Mouse (Mus musculus) left cerebral cortex, adult 18-20 months (tissue): Measurements from ENCODE around the gene Prpf6. TPM values are rescaled to one million over a fixed set of nuclear protein-coding genes. Genes with fewer than 3 reads are reported as not detected.

Experiments used
- DNase-seq, 2 experiments: peaks; one replicate each; pipeline ENCODE4 v3.0.0; 2021 to 2022; ENCODE audit warnings: low spot score in 2 of 2, mixed read lengths in 1 of 2
- total RNA-seq, 2 experiments: library from RNA; stranded (reverse); gene quantifications; 2 replicates each; pipeline ENCODE4 v1.2.3; 2021

Gene Prpf6
- total RNA-seq, 2 experiments from 2014 or later, result 57.5 to 60.3 TPM

DNA sequence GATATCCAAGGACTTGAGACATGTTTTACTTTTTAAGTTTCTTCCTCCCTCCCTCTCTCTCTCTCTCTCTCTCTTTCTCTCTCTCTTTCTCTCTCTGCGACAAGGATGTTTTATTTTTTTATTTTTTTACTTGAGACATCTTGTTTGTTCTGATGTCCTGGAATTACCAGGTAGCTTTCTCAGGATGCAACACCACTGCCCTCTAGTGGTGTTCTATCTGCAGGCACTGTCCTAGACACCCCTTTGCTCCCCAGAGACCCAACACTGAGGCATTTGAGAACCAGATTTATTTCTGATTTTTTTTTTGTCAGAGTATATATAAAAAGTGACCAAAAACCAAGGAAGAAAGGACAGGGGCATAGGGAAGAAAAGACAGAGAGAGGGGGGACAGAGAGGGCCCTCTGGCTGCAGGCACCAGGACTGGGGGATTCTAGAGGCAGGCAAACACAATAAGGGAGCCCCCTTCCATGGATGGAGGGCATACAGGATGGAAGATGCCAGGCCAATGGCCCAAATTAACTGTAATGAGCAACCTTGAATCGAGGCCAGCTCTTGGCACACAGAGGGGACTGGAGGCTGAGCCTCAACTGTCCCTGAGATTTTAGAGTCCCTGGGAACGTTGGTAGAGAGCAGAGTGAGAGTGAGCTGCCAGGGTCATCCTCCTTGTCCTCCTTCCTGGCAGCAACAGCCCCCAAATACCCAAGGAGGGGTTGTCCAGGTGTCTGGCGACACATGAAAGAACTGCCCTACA is 3.5 kb downstream of the Prpf6 start:
- no peak for DNase-seq

- DNase-seq, result no peak
These were observed 4.7 kb downstream of the Prpf6 start for GRCm38 (mm10) chr2:181596221-181596960.

- no peak for DNase-seq
These were observed 5.9 kb downstream of the Prpf6 start for GRCm38 (mm10) chr2:181597378-181598061.

- DNase-seq, result peak; percentile 64 to 73
These were observed 7.0 kb downstream of the Prpf6 start, which contains the start of gene Samd10 for GRCm38 (mm10) chr2:181598454-181599351. Samd10 (minus strand) TSS chr2:181599212.

- no peak for DNase-seq
These were observed 8.6 kb downstream of the Prpf6 start for GRCm38 (mm10) chr2:181600226-181600758.

DNA sequence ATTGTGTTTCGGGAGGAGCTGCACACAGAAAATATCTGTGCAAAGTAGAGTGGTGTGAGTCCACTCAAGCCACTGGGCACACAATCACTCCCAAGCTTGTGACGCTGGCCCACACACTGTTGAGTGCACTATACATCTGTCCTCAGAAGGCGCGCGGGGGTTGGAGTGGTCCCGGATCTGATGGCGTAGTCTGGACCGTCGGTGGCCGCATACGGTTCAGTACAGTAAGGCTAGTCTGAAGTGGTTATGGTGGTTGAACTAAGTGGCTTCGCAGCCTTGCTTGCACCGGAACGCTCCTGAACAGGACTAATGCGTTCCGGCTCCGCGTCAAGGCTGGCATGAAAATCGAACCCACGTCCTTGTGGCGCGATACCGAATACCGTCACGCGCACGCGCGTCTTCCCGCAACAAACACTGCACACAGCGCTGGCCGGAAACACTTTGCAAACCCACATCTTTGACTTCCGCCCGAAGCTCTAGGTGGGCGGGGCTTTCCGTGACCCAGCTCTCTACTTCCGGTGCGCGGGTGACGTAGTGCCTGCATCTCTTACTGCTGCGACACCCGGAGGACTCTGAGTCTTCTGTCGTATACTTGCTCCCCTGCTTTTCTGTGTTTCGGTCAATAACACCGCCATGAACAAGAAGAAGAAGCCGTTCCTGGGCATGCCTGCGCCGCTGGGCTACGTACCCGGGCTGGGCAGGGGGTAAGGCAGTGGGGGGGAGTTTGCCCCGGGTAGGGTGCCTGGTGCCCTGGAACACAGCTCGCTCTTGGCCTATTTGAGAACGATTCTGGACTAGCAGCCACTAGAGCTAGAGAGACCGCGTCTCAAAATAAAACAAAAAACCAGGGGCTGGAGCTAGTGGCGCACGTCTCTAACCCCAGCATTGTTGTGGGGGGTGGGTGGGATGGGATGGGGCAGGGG is 9.4 kb downstream of the Prpf6 start:
- peak; percentile 97 to 98 for DNase-seq

- no peak for DNase-seq
These were observed 10.1 kb downstream of the Prpf6 start for GRCm38 (mm10) chr2:181601751-181602145.

DNA sequence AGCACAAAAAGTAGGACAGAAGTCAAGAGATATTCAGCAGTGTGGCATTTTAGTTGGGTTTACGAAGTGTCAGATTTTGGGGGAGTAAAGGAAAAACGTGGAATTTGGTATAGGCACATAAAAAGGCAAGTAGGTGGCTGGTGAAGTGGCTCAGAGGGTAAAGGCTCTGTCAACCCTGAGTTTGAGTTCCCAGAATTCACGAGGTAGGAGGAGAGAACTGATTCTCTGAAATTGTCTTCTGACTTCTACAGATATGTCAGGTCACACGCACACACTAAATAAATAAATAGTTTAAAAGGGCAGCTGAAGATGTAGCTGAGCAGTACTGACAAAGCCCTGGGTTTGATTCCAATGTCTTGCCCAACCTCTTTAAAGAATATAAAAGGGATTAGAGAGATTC is 10.7 kb downstream of the Prpf6 start:
- DNase-seq, result no peak

GRCm38 (mm10) chr2:181618761-181619495 is 27.3 kb downstream of the Prpf6 start:
- no peak for DNase-seq

- peak in 1 of 2 experiments; percentile 13 for DNase-seq
These were observed 31.7 kb downstream of the Prpf6 start for GRCm38 (mm10) chr2:181623401-181623800.

GRCm38 (mm10) chr2:181628471-181628870 is 36.8 kb downstream of the Prpf6 start:
- no peak for DNase-seq

GRCm38 (mm10) chr2:181632624-181633023 is 41.0 kb downstream of the Prpf6 start:
- no peak for DNase-seq

- DNase-seq, result no peak
These were observed 44.2 kb downstream of the Prpf6 start for GRCm38 (mm10) chr2:181635865-181636264.

DNA sequence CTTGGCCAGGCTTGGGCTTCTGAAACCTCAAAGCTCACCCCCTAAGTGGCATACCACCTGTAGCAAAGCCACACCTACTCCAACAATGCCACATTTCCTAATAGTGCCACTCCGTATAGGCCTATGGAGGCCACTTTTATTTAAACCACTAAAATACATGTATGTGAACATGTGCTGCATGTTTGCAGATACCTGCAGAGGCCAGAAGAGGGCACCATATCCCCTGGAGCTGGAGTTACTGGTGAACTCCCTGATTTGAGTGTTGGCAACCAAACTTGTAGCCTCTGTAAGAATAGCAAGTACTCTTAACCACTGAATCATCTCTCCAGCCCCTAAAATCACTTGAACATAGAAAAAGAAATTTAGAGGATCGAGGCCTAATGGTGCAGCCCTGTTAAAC is 52.7 kb downstream of the Prpf6 start:
- DNase-seq, result peak in 1 of 2 experiments; percentile 20

GRCm38 (mm10) chr2:181645666-181646065 is 54.0 kb downstream of the Prpf6 start:
- DNase-seq, result no peak

DNA sequence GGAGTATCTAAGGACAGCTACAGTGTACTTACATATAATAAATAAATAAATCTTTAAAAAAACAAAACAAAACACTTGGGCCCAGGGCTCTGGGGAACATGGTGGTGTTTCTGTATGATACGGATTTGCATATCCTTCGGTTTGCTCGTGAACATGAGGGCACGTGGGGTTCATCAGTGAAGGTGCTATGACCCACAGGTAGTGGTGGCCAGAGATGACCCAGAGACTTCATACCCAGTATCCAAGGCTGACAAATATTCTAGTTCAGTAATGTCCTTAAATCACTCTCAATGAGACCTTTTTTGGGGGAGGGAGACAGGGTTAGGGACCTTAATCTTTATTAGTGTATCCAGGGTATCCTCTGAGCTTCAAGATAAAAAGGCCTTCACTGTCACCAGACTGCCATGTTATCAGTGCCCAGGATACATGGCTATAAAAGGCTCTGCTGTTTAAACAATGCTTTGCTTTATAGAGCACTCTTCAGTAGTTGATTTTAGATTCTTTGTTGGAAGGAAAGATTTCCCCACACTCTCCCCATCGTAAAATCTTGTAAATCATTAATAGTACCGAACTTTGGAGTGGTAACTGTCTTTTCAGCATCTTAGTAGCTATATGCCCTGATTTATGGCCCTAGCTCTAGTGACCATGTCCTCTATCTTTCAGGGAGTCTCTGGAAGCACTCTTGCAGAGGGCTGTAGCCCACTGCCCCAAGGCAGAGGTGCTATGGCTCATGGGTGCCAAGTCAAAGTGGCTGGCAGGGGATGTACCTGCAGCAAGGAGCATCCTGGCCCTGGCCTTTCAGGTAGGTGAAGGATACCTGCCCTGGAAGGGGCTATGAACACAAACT is 55.2 kb downstream of the Prpf6 start:
- DNase-seq, result no peak

DNA sequence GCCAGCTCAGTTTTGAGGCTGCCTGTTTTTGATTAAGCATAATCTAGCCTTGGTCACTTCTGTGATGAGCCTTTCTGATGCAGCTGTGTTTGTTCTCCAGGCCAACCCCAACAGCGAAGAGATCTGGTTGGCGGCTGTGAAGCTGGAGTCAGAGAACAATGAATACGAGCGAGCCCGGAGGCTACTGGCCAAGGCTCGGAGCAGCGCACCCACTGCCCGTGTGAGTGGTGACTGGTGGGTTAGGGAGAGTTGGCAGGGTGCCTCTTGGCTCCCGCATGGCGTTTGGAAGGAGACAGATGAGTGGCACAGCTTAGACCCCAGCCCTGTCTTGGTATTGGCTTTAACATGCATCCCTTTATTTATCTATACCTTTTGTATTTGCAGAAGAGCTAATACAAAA is 57.3 kb downstream of the Prpf6 start:
- DNase-seq, result no peak

- DNase-seq, result no peak
These were observed 61.4 kb downstream of the Prpf6 start for GRCm38 (mm10) chr2:181653065-181653464.
